Mouse (Mus musculus): Measurements from ENCODE around the gene Palm2. TPM values are rescaled to one million over a fixed set of nuclear protein-coding genes. Genes with fewer than 3 reads are reported as not detected.

Palm2 gene
- polyA plus RNA-seq, 2 experiments: 0.03 to 0.06 TPM

- no peaks in the 10 kb centered on the region for H3K4me1 ChIP-seq (replicated peaks; ENCODE audit: control insufficient read depth in 2 of 2, insufficient read depth in 2 of 2, low read length in 1 of 2)
- no peak overlapping the region for H3K4me3 ChIP-seq (ENCODE audit: insufficient read depth in 1 of 2, low read depth in 2 of 2, low read length in 2 of 2)
- DNase-seq (ENCODE audit: low read depth in 3 of 3, low spot score in 3 of 3) (no peak), ATAC-seq (ENCODE audit: insufficient read depth) (no peak)
- H3K27ac ChIP-seq: no peak overlapping the region
- H3K9ac ChIP-seq (replicated peaks): no peak overlapping the region
- no peak overlapping the region for H3K4me2 ChIP-seq (ENCODE audit: low read depth)
- WGBS (ENCODE audit: insufficient replicate concordance): 58% methylated on average over 5 of the region's 5 CpGs
- H3K36me3 ChIP-seq (replicated peaks; ENCODE audit: control insufficient read depth, insufficient read depth, low read depth): no peaks in the 10 kb centered on the region
- H3K9me3 ChIP-seq (ENCODE audit: control insufficient read depth, low read length): no peaks in the 10 kb centered on the region
- TF ChIP-seq EP300 (IDR thresholded peaks at IDR 0.05; ENCODE audit: low read depth) (no peak), CTCF (IDR thresholded peaks at IDR 0.05; ENCODE audit: low read depth) (no peak)
- no peaks in the 10 kb centered on the region for H3K27me3 ChIP-seq (ENCODE audit: control insufficient read depth, insufficient read depth, low read length)
These were observed 192.9 kb downstream of the Palm2 start for GRCm38 (mm10) chr4:57626921-57627320.

DNA sequence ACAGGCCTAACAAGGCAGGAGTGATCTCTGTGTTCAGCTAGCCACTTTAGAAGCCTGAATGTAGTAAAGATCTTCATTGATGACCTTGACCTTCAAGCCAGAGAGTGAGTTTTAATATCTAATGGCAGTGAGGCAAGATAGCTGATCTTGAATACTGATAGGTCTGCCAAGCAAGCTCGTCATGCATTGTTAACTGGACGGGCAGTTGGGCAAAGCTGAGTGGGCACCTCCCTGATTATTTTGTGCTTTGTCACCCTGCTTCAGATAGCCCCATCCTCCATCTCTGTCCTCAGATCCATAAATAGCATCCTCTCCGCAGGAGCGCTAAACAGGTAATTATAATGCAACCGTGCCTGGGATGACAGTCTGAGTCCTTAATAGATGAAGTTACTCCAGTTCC, 198.3 kb downstream of the Palm2 start:
- Histone ChIP-seq H3K9me3 (ENCODE audit: control insufficient read depth, low read length) (no peaks in the 10 kb centered on the region), H3K9ac (replicated peaks) (no peak overlapping the region), H3K27me3 (ENCODE audit: control insufficient read depth, insufficient read depth, low read length) (no peaks in the 10 kb centered on the region), H3K4me2 (ENCODE audit: low read depth) (no peak overlapping the region), H3K36me3 (replicated peaks; ENCODE audit: control insufficient read depth, insufficient read depth, low read depth) (no peaks in the 10 kb centered on the region), H3K4me3 (ENCODE audit: insufficient read depth in 1 of 2, low read depth in 2 of 2, low read length in 2 of 2) (no peak overlapping the region), H3K4me1 (replicated peaks; ENCODE audit: control insufficient read depth in 2 of 2, insufficient read depth in 2 of 2, low read length in 1 of 2) (no peaks in the 10 kb centered on the region), H3K27ac (no peak overlapping the region)
- no peak for ATAC-seq (ENCODE audit: insufficient read depth)
- 73% methylated on average over 5 of the region's 5 CpGs for WGBS (ENCODE audit: insufficient replicate concordance)
- TF ChIP-seq EP300 (IDR thresholded peaks at IDR 0.05; ENCODE audit: low read depth) (no peak), CTCF (IDR thresholded peaks at IDR 0.05; ENCODE audit: low read depth) (no peak)
- no peak for DNase-seq (ENCODE audit: low read depth in 3 of 3, low spot score in 3 of 3)

DNA sequence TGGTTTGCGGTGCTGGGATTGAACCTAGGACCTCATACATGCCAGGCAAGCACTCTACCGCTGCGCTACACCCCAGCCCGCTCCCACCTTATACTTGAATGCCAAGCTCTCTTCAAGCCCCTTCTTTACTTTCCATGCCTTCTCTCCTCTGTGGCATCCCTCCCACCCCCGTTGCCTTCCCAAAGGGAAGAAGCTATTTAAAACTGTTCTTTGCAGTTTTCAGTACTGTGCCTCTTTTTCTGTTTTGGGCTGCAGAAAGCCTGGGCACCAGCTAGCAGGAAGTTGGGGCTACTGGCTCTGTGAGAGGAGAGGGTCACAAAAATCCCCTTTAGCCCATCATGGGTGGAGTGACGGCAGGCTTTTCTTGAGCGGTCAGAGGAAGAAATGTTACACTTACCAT, 199.0 kb downstream of the Palm2 start:
- no peaks in the 10 kb centered on the region for H3K4me1 ChIP-seq (replicated peaks; ENCODE audit: control insufficient read depth in 2 of 2, insufficient read depth in 2 of 2, low read length in 1 of 2)
- WGBS (ENCODE audit: insufficient replicate concordance): 78% methylated on average over 7 of the region's 7 CpGs
- H3K36me3 ChIP-seq (replicated peaks; ENCODE audit: control insufficient read depth, insufficient read depth, low read depth): no peaks in the 10 kb centered on the region
- no peaks in the 10 kb centered on the region for H3K27me3 ChIP-seq (ENCODE audit: control insufficient read depth, insufficient read depth, low read length)
- H3K4me2 ChIP-seq (ENCODE audit: low read depth): no peak overlapping the region
- DNase-seq (ENCODE audit: low read depth in 3 of 3, low spot score in 3 of 3): no peak
- H3K9me3 ChIP-seq (ENCODE audit: control insufficient read depth, low read length): no peaks in the 10 kb centered on the region
- no peak overlapping the region for H3K27ac ChIP-seq
- no peak overlapping the region for H3K9ac ChIP-seq (replicated peaks)
- ATAC-seq (ENCODE audit: insufficient read depth): no peak
- TF ChIP-seq CTCF (IDR thresholded peaks at IDR 0.05; ENCODE audit: low read depth) (no peak), EP300 (IDR thresholded peaks at IDR 0.05; ENCODE audit: low read depth) (no peak)
- H3K4me3 ChIP-seq (ENCODE audit: insufficient read depth in 1 of 2, low read depth in 2 of 2, low read length in 2 of 2): no peak overlapping the region

DNA sequence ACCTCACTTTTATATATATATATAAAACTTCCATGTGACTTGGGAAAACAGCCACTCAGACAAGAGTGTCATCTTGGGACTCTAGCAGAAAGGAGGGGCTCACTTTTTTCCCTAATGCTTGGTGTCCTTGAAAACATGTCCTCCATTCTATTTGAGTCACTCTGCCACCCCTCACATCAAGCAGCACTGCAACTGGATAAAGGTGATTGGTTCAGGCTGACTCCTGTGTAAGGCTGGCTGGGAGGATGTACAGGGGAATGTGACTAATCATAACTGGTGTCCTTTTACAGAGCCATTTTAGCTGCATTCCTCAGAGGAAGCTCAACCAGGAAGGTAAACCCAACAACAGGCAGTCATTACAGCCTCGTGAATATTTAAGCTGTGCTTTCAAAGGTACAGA, 200.9 kb downstream of the Palm2 start:
- no peak for DNase-seq (ENCODE audit: low read depth in 3 of 3, low spot score in 3 of 3)
- H3K27ac ChIP-seq: no peak overlapping the region
- H3K27me3 ChIP-seq (ENCODE audit: control insufficient read depth, insufficient read depth, low read length): no peaks in the 10 kb centered on the region
- ATAC-seq (ENCODE audit: insufficient read depth): no peak
- WGBS (ENCODE audit: insufficient replicate concordance): 36% methylated on average over 1 of the region's 1 CpGs
- H3K36me3 ChIP-seq (replicated peaks; ENCODE audit: control insufficient read depth, insufficient read depth, low read depth): no peaks in the 10 kb centered on the region
- H3K4me3 ChIP-seq (ENCODE audit: insufficient read depth in 1 of 2, low read depth in 2 of 2, low read length in 2 of 2): no peak overlapping the region
- H3K4me2 ChIP-seq (ENCODE audit: low read depth): no peak overlapping the region
- TF ChIP-seq EP300 (IDR thresholded peaks at IDR 0.05; ENCODE audit: low read depth) (no peak), CTCF (IDR thresholded peaks at IDR 0.05; ENCODE audit: low read depth) (no peak)
- H3K4me1 ChIP-seq (replicated peaks; ENCODE audit: control insufficient read depth in 2 of 2, insufficient read depth in 2 of 2, low read length in 1 of 2): no peaks in the 10 kb centered on the region
- no peak overlapping the region for H3K9ac ChIP-seq (replicated peaks)
- no peaks in the 10 kb centered on the region for H3K9me3 ChIP-seq (ENCODE audit: control insufficient read depth, low read length)

DNA sequence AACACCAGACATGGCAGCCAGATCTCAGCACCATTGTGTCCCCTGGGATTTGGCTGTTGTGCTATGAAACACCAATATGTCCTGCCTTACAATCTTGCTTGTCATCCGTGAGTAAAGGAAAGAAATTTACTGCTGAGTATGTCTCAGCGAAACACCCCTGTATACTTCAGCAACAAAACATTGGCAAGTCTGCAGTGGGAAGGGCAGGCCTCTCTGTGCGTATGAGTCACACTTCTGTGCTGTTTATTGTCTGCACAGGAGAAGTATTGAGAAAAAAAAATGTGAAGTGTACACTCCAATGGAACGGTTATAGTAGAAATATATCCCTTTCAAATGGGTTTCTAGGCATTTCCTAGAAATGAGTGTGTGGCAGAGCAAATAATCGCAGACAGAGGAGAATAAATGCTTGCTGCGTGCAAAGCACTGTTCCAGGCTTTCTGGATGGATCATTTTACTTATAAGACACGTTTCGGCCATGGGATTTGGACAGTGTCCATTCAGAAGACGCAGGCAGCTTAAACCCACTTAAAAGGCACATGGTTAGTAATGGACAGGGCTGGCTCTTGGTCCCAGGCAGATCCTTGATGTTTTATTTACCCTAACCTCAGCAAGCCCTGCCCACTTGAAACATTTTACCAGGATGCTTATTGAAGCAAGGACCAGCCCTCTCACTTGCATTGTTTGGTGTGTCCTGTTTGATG, 202.9 kb downstream of the Palm2 start:
- DNase-seq (ENCODE audit: low read depth in 3 of 3, low spot score in 3 of 3): no peak
- Histone ChIP-seq H3K9me3 (ENCODE audit: control insufficient read depth, low read length) (no peaks in the 10 kb centered on the region), H3K4me1 (replicated peaks; ENCODE audit: control insufficient read depth in 2 of 2, insufficient read depth in 2 of 2, low read length in 1 of 2) (no peaks in the 10 kb centered on the region), H3K4me2 (ENCODE audit: low read depth) (no peak overlapping the region), H3K9ac (replicated peaks) (no peak overlapping the region), H3K36me3 (replicated peaks; ENCODE audit: control insufficient read depth, insufficient read depth, low read depth) (no peaks in the 10 kb centered on the region), H3K27me3 (ENCODE audit: control insufficient read depth, insufficient read depth, low read length) (no peaks in the 10 kb centered on the region), H3K27ac (no peak overlapping the region), H3K4me3 (ENCODE audit: insufficient read depth in 1 of 2, low read depth in 2 of 2, low read length in 2 of 2) (no peak overlapping the region)
- WGBS (ENCODE audit: insufficient replicate concordance): 57% methylated on average over 9 of the region's 9 CpGs
- ATAC-seq (ENCODE audit: insufficient read depth): no peak
- TF ChIP-seq EP300 (IDR thresholded peaks at IDR 0.05; ENCODE audit: low read depth) (no peak), CTCF (IDR thresholded peaks at IDR 0.05; ENCODE audit: low read depth) (no peak)

Measured in liver, embryonic 14.5 days (tissue).